Mouse (Mus musculus) neural tube, embryonic 13.5 days (tissue): ENCODE data around the gene Ppp1r8. TPM values are rescaled to one million over a fixed set of nuclear protein-coding genes. Genes with fewer than 3 reads are reported as not detected.
A peak's percentile ranks its signal among the peaks of the same experiment; 100 is the strongest.
"Not testable (repeated sequence)": the region's sequence is repeated elsewhere in the genome, so short reads cannot be mapped to it uniquely, and the experiment has no call there.

ENCODE experiments used
- ATAC-seq: fragments of 200-750 bp; cut with Nextera tagmentation; 2 replicates; pipeline ENCODE4 v1.8.0; 2017; ENCODE audit warnings: low read depth, mild to moderate bottlenecking, moderate TSS enrichment, moderate library complexity
- H3K27ac ChIP-seq: fragments of 300-500 bp; sonication (generic); replicated peaks from 2 replicates; pipeline ENCODE4 v1.5.1; 2015; ENCODE audit warnings: moderate library complexity, mild to moderate bottlenecking, inconsistent platforms
- H3K27me3 ChIP-seq: fragments of 300-500 bp; sonication (generic); 2 replicates; pipeline ENCODE4 v1.6.1; 2015; ENCODE audit warnings: mild to moderate bottlenecking, inconsistent platforms
- H3K36me3 ChIP-seq: fragments of 300-500 bp; sonication (generic); 2 replicates; pipeline ENCODE4 v1.6.1; 2015; ENCODE audit warnings: mild to moderate bottlenecking, inconsistent platforms
- H3K4me1 ChIP-seq: fragments of 300-500 bp; sonication (generic); replicated peaks from 2 replicates; pipeline ENCODE4 v1.6.1; 2015; ENCODE audit warnings: inconsistent platforms
- H3K4me2 ChIP-seq: fragments of 300-500 bp; sonication (generic); 2 replicates; pipeline ENCODE4 v1.6.1; 2015; ENCODE audit warnings: inconsistent platforms, mild to moderate bottlenecking, moderate library complexity
- H3K4me3 ChIP-seq: fragments of 300-500 bp; sonication (generic); 2 replicates; pipeline ENCODE4 v1.5.1; 2015; ENCODE audit warnings: mild to moderate bottlenecking, inconsistent platforms
- H3K9ac ChIP-seq: fragments of 300-500 bp; sonication (generic); 2 replicates; pipeline ENCODE4 v1.6.1; 2015; ENCODE audit warnings: moderate library complexity, mild to moderate bottlenecking, inconsistent platforms
- H3K9me3 ChIP-seq: fragments of 300-500 bp; sonication (generic); 2 replicates; pipeline ENCODE4 v1.6.1; 2016; ENCODE audit warnings: inconsistent platforms
- WGBS: fragments of 180-500 bp; shearing (Covaris S2); methylation state at CpG from one replicate; pipeline ENCODE4 v1.1.7; 2015; 5-methylcytosine and 5-hydroxymethylcytosine counted together
- polyA plus RNA-seq: library from polyadenylated mRNA; unstranded; fragments of >200 nt; fragmentation: Nextera tagmentation; extraction: Ambion mirVana; gene quantifications from 2 replicates; pipeline ENCODE4 v1.2.1, GENCODE M21; 2015

Ppp1r8 gene
- polyA plus RNA-seq, 1 experiment from 2014 or later, result 44.8 TPM

DNA sequence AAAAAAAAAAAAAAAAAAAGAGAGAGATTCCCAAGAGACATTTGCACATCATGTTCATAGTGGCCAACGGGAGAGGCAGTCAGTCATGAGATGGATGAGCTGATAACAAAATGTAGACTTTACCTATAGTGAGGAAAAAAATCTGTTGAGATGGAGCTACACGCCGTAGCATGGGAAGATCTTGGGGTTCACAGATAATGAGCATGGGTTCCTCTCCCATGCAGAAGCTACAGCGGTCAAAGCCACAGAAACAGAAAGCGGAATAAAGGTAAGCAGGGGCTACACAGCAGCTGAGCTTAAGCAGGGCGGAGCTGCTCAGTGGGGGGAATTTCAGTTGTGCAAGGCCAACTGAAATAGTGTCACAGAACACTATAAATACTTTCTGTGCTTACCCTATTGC is 38.6 kb downstream of the Ppp1r8 start:
- no peak overlapping the region for H3K27ac ChIP-seq
- no peak overlapping the region for H3K4me2 ChIP-seq
- no peak for ATAC-seq
- H3K4me3 ChIP-seq, result no peak overlapping the region
- 91% methylated on average over 6 of the region's 6 CpGs for WGBS
- no peaks in the 10 kb centered on the region for H3K36me3 ChIP-seq
- no peaks in the 10 kb centered on the region for H3K27me3 ChIP-seq
- H3K9me3 ChIP-seq, result no peaks in the 10 kb centered on the region
- H3K9ac ChIP-seq, result no peak overlapping the region
- no peaks in the 10 kb centered on the region for H3K4me1 ChIP-seq

DNA sequence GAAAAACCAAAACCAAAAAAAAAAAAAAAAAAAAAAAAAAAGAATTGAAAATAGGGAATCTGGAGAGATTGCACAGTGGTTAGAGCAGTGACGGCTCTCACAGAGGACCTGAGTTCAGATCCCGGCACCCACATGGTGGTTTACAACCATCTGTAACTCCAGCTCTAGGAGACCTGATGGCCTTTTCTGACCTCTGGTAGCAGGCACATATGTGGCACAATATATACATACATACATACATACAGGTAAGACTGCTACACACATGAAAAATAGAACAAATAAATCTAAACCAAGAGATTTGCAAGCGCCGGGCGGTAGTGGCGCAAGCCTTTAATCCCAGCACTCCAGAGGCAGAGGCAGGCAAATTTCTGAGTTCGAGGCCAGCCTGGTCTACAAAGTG is 39.1 kb downstream of the Ppp1r8 start:
- no peak overlapping the region for H3K4me3 ChIP-seq
- no peaks in the 10 kb centered on the region for H3K4me1 ChIP-seq
- ATAC-seq, result no peak
- H3K9me3 ChIP-seq, result no peaks in the 10 kb centered on the region
- no peak overlapping the region for H3K4me2 ChIP-seq
- WGBS, result 94% methylated on average over 7 of the region's 7 CpGs
- no peaks in the 10 kb centered on the region for H3K36me3 ChIP-seq
- H3K9ac ChIP-seq, result no peak overlapping the region
- H3K27ac ChIP-seq, result no peak overlapping the region
- no peaks in the 10 kb centered on the region for H3K27me3 ChIP-seq

DNA sequence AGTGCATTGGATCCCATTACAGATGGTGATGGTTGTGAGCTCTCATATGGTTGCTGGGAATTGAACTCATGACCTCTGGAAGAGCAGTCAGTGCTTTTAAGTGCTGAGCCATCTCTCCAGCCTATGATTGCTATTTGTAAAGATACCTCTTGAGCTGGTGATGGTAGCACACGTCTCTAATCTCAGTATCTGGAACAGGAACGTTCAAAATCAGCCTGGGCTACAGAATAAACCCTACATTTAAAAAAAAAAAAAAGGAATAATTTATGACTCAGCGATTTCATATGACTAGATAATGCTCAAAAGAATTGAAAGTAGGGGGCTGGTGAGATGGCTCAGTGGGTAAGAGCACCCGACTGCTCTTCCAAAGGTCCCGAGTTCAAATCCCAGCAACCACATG is 39.8 kb downstream of the Ppp1r8 start:
- 96% methylated on average over 5 of the region's 5 CpGs for WGBS
- Histone ChIP-seq H3K4me2 (no peak overlapping the region), H3K36me3 (no peaks in the 10 kb centered on the region), H3K27ac (no peak overlapping the region), H3K4me1 (no peaks in the 10 kb centered on the region), H3K4me3 (no peak overlapping the region), H3K9ac (no peak overlapping the region), H3K9me3 (no peaks in the 10 kb centered on the region), H3K27me3 (no peaks in the 10 kb centered on the region)
- no peak for ATAC-seq

DNA sequence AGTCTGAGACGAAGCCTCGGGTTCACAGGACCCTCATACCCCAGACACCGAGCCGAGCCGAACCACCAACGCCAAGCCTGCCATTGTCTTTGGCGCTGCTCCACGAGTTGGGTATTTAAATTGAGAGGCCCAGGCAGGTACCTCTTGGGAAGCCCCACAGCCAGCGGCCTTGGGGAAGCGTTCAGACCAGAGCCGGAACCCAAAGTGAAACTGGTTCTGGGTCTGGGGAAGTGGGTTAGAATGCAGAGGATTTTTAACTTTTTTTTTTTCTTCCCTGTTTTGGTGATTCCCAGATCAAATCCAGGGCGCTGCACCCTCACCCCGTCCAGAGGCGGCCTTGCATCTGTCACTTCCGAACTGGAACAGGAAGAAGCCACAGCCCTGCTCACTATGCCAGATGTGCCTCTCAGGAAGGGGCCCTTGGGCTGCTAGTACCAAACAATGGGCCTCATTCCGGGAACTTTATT is 40.8 kb downstream of the Ppp1r8 start:
- WGBS, result 68% methylated on average over 16 of the region's 16 CpGs
- H3K4me3 ChIP-seq, result no peak overlapping the region
- no peaks in the 10 kb centered on the region for H3K4me1 ChIP-seq
- no peak for ATAC-seq
- no peak overlapping the region for H3K9ac ChIP-seq
- H3K9me3 ChIP-seq, result no peaks in the 10 kb centered on the region
- H3K27me3 ChIP-seq, result peaks cover 6% of the 10 kb centered on the region; the same call in 1 of the 2 replicates
- H3K4me2 ChIP-seq, result no peak overlapping the region
- no peaks in the 10 kb centered on the region for H3K36me3 ChIP-seq
- no peak overlapping the region for H3K27ac ChIP-seq

DNA sequence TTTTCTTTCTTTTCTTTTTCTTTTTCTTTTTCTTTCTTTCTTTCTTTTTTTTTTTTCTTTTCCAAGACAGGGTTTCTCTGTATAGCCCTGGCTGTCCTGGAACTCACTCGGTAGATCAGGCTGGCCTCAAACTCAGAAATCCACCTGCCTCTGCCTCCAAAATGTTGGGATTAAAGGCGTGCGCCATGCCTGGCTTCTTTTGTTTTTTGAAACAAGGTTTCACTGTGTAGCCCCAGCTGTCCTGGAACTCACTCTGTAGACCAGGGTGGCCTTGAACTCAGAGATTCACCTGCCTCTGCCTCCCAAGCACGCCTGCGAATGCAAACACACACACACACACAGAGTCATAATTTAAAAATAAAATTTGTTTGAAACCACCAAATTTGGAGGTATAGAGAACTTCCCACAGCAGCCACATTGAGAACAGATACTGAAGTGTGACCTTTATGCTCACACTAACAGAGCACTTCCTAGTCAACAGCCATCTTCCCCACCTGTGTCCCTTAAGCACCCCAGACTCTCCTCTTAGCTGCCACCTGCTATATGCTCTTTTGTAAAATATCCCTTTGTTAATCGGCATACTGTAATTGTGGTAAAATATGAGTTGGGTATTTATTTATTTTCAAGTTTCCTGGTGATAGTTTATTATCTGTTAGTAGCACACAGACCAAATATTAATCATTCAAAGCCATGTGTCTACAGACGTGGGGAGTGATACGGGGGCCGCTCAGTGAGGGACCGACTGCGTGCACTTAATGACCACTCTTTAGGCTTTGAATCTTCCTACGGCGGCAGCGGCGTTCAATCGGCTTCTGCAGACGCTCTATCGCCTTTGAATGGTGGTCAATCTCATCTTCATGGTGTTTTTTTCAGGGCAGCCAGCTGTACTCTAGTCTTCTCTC is 41.5 kb downstream of the Ppp1r8 start:
- Histone ChIP-seq H3K9ac (no peak overlapping the region), H3K4me2 (no peak overlapping the region), H3K27ac (no peak overlapping the region), H3K27me3 (peaks cover 6% of the 10 kb centered on the region; the same call in 1 of the 2 replicates), H3K4me3 (no peak overlapping the region), H3K36me3 (no peaks in the 10 kb centered on the region), H3K4me1 (no peaks in the 10 kb centered on the region), H3K9me3 (no peaks in the 10 kb centered on the region)
- ATAC-seq, result no peak
- WGBS, result 79% methylated on average over 18 of the region's 18 CpGs

DNA sequence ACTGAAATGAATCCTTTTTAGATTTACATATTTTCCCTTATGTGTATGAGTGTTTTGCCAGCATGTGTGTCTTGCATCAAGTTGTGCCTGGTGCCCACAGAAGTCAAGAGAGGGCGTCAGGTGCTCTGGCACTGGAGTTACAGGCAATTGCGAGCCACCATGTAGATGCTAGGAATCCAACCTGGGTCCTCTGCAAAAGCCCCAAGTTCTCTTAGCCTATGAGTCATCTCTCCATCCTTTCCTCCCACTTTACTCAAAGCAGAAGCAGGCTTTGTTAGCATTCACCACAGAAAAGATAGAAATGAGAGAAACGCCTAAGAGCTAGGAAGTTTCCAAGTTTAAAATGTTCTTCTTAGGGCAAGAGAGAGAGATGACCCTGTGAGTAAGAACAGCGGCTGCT is 43.1 kb downstream of the Ppp1r8 start:
- ATAC-seq, result no peak
- Histone ChIP-seq H3K4me1 (peaks cover 6% of the 10 kb centered on the region; the same call in 1 of the 2 replicates), H3K27ac (no peak overlapping the region), H3K36me3 (no peaks in the 10 kb centered on the region), H3K9me3 (no peaks in the 10 kb centered on the region), H3K4me3 (no peak overlapping the region), H3K9ac (no peak overlapping the region), H3K4me2 (no peak overlapping the region), H3K27me3 (peaks cover 18% of the 10 kb centered on the region)
- 90% methylated on average over 4 of the region's 4 CpGs for WGBS

DNA sequence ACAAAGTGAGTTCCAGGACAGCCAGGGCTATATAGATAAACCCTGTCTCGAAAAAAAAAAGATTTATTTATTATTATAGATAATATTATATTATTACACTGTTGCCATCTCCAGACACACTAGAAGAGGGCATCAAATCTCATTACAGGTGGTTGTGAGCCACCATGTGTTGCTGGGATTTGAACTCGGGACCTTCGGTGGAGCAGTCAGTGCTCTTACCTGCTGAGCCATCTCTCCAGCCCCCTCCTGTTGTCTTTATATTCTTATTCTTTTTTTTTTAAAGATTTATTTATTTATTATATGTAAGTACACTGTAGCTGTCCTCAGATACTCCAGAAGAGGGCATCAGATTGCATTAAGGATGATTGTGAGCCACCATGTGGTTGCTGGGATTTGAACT is 44.3 kb downstream of the Ppp1r8 start:
- 81% methylated on average over 3 of the region's 3 CpGs for WGBS
- H3K9ac ChIP-seq, H3K4me1 ChIP-seq, H3K4me2 ChIP-seq, ATAC-seq, H3K36me3 ChIP-seq, H3K4me3 ChIP-seq, H3K27ac ChIP-seq, H3K9me3 ChIP-seq: not testable (repeated sequence)
- peaks cover 29% of the 10 kb centered on the region for H3K27me3 ChIP-seq

DNA sequence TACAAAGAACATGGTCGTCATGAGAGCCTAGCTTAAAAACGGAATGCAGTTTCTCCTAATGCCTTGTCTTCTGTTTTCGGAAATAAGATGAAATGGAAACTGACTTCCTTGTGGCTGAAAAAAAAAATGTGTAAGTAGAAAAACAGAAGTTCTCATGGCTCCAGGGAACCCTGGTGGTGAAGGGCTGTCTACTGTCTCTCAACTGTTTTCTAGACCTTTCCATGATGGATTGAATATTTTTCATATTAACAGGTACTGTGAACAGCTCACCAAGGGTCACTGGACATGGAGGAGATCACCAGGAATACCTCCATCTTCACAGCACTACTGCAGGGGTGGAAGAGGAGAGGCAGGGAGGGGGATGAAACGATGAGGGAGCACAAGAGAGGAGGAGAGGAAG is 44.9 kb downstream of the Ppp1r8 start:
- no peaks in the 10 kb centered on the region for H3K36me3 ChIP-seq
- WGBS, result 78% methylated on average over 4 of the region's 4 CpGs
- no peak overlapping the region for H3K4me3 ChIP-seq
- peaks cover 6% of the 10 kb centered on the region; the same call in 1 of the 2 replicates for H3K4me1 ChIP-seq
- peaks cover 29% of the 10 kb centered on the region for H3K27me3 ChIP-seq
- H3K9me3 ChIP-seq, result no peaks in the 10 kb centered on the region
- H3K9ac ChIP-seq, result no peak overlapping the region
- H3K27ac ChIP-seq, result no peak overlapping the region
- ATAC-seq, result no peak
- H3K4me2 ChIP-seq, result no peak overlapping the region

DNA sequence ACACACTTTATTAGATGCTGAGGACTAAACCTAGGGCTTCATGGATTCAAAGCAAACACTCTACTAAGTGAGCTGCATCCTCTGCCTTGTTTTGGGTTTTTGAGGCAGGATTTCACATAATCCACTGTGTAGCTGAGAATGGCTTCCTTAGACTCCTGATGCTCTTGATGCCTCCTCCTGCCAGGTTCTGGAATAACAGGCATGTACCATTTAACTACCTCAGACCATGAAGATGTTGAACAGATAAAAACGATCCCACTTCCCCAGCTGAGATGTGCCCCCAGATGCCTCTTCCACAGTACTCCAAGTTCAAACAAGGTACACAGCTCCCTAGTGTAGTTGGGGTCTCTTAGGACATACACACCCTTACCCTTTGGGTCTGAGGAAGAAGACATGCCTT is 45.5 kb downstream of the Ppp1r8 start:
- H3K36me3 ChIP-seq, result no peaks in the 10 kb centered on the region
- H3K4me1 ChIP-seq, result peaks cover 6% of the 10 kb centered on the region; the same call in 1 of the 2 replicates
- no peak overlapping the region for H3K4me2 ChIP-seq
- no peaks in the 10 kb centered on the region for H3K9me3 ChIP-seq
- no peak overlapping the region for H3K4me3 ChIP-seq
- 83% methylated on average over 1 of the region's 1 CpGs for WGBS
- H3K27ac ChIP-seq, result no peak overlapping the region
- no peak overlapping the region for H3K9ac ChIP-seq
- H3K27me3 ChIP-seq, result peaks cover 29% of the 10 kb centered on the region
- no peak for ATAC-seq

DNA sequence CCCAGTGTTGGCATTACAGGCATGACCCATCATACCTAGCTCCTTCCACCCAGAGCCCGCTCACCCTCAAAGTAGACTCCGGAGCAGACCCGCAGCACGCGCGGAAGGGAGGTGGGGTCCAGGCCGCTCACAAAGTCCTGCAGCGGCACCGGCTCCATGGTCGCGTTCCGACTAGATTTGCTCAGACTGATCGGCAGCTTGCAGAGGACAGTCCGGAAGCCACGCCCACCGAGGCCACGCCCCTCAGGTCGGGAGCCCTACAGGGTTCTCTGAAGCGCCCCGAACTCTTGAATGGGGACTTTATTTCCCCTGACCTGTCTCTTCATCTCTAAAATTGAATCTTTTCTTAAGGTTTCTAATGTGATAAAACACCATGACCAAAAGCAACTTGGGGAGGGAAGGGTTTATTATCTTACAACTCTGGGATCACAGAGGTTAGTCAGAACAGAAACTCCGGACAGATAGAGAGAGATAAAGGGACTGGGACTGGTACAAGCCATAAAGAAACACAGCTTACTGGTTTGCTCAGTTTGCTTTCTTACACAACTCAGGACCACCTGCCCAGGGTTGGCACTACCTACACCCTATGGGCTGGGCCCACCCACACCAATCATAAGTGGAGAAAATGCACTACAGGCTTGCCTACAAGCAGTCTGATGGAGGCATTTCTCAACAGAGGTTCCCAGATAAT is 46.6 kb downstream of the Ppp1r8 start, which contains the start of gene Themis2:
TSS of gene Themis2 (minus strand) at position 192 of the 691 bp plus-strand sequence.
- Histone ChIP-seq H3K9ac (peak within 1 kb of the TSS; percentile 55; the same call in 1 of the 2 replicates), H3K36me3 (no peaks in the 10 kb centered on the region), H3K4me1 (peaks cover 6% of the 10 kb centered on the region; the same call in 1 of the 2 replicates), H3K27me3 (peaks cover 29% of the 10 kb centered on the region), H3K4me3 (peak within 1 kb of the TSS; percentile 24), H3K27ac (no peak within 1 kb of the TSS), H3K4me2 (peak within 1 kb of the TSS; percentile 54), H3K9me3 (no peaks in the 10 kb centered on the region)
- 2% methylated on average over 21 of the region's 21 CpGs for WGBS
- no peak for ATAC-seq

DNA sequence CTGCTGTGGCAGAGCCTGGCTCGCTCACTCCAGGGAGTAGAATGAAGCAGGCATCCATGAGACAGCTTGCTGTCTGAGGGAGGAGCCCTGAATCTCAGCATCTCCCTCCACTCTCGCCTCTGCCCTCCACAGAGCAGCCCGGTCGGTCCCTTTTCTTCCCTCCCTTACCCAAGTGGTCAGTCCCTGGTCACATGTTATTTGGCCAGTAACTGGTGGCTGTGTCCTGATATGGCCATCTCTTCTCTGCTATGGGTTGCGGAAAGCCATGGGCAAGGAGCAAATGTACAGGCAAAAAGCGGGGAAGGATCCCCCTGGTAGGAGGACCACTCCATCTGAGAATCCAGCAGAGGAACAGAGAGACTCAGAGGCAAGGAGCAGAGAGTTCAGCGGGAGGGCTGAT is 47.8 kb downstream of the Ppp1r8 start:
- H3K27ac ChIP-seq, result no peak overlapping the region
- 56% methylated on average over 7 of the region's 7 CpGs for WGBS
- no peaks in the 10 kb centered on the region for H3K36me3 ChIP-seq
- H3K27me3 ChIP-seq, result peaks cover 29% of the 10 kb centered on the region
- H3K9ac ChIP-seq, result no peak overlapping the region
- H3K9me3 ChIP-seq, result no peaks in the 10 kb centered on the region
- ATAC-seq, result no peak
- no peak overlapping the region for H3K4me3 ChIP-seq
- peaks cover 6% of the 10 kb centered on the region; the same call in 1 of the 2 replicates for H3K4me1 ChIP-seq
- no peak overlapping the region for H3K4me2 ChIP-seq

DNA sequence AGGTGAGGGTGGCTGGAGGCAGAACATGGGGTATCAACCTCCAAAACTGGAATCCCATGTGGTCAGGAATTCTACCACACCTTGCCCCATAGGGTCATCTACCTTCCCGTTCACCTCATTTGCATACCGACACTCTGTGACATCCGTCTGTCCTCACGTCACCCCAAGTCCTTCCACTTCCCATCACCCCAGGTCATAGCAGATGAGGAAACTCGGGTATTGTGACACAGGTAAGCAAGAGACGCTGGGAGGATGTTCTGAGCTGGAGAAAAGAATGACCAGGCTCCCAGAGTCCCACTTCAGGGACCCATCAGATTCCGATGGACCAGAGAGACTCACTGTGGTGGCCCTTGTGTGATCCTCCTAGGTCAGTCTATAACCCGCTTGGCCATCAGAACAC is 48.2 kb downstream of the Ppp1r8 start:
- Histone ChIP-seq H3K4me2 (no peak overlapping the region), H3K9me3 (no peaks in the 10 kb centered on the region), H3K4me3 (no peak overlapping the region), H3K27ac (no peak overlapping the region), H3K4me1 (peaks cover 6% of the 10 kb centered on the region; the same call in 1 of the 2 replicates), H3K36me3 (no peaks in the 10 kb centered on the region), H3K9ac (no peak overlapping the region), H3K27me3 (peaks cover 29% of the 10 kb centered on the region)
- ATAC-seq, result no peak
- 76% methylated on average over 8 of the region's 8 CpGs for WGBS
